Mouse (Mus musculus): ENCODE data around the gene Pdzd7. TPM values are rescaled to one million over a fixed set of nuclear protein-coding genes. Genes with fewer than 3 reads are reported as not detected.

The Pdzd7 gene
- total RNA-seq, 2 experiments from 2014 or later: 5.9 to 6.8 TPM

GRCm38 (mm10) chr19:45024775-45025174 is 20.7 kb downstream of the Pdzd7 start:
- peak; percentile 42 for DNase-seq
- Histone ChIP-seq H3K27ac (peak overlapping the region; percentile 43; the same call in 1 of the 2 replicates), H3K4me3 (no peak overlapping the region)
- no peak for TF ChIP-seq CTCF (IDR thresholded peaks at IDR 0.05)
- intact Hi-C loops (cut with DNase I): no loop called here

GRCm38 (mm10) chr19:45023993-45024392 is 21.5 kb downstream of the Pdzd7 start:
- Histone ChIP-seq H3K4me3 (no peak overlapping the region), H3K27ac (peak overlapping the region; percentile 51)
- DNase-seq: peak; percentile 45
- intact Hi-C loops (cut with DNase I): no loop called here
- no peak for TF ChIP-seq CTCF (IDR thresholded peaks at IDR 0.05)

- DNase-seq: peak; percentile 31
- peak overlapping the region; percentile 94 for H3K27ac ChIP-seq
- intact Hi-C loops (cut with DNase I): no loop called here
- peak overlapping the region; percentile 80 for H3K4me3 ChIP-seq
- TF ChIP-seq CTCF (IDR thresholded peaks at IDR 0.05): no peak
Measured at GRCm38 (mm10) chr19:45021362-45021761, 24.2 kb downstream of the Pdzd7 start.

- TF ChIP-seq CTCF (IDR thresholded peaks at IDR 0.05): no peak
- intact Hi-C loops (cut with DNase I): no loop called here
- peak; percentile 85 for DNase-seq
- Histone ChIP-seq H3K4me3 (peak overlapping the region; percentile 80), H3K27ac (peak overlapping the region; percentile 94)
Measured at GRCm38 (mm10) chr19:45020348-45020747, 25.2 kb downstream of the Pdzd7 start.

- Histone ChIP-seq H3K27ac (peak overlapping the region; percentile 94), H3K4me3 (peak overlapping the region; percentile 80)
- intact Hi-C loops (cut with DNase I): no loop called here
- peak; percentile 60 for DNase-seq
- no peak for TF ChIP-seq CTCF (IDR thresholded peaks at IDR 0.05)
Measured at GRCm38 (mm10) chr19:45018351-45018831, 27.1 kb downstream of the Pdzd7 start.

- TF ChIP-seq CTCF (IDR thresholded peaks at IDR 0.05): no peak
- Histone ChIP-seq H3K4me3 (peak overlapping the region; percentile 80), H3K27ac (peak overlapping the region; percentile 94)
- peak; percentile 94 for DNase-seq
- intact Hi-C loops (cut with DNase I): loop anchor here (2.0 kb wide), 1 partner anchor 41 kb away; no protein-coding TSS in a partner anchor
Measured at GRCm38 (mm10) chr19:45017909-45018308, 27.6 kb downstream of the Pdzd7 start.

- intact Hi-C loops (cut with DNase I): loop anchor here (2.0 kb wide), 1 partner anchor 42 kb away; no protein-coding TSS in a partner anchor
- H3K4me3 ChIP-seq: peak overlapping the region; percentile 80
- H3K27ac ChIP-seq: peak overlapping the region; percentile 94
- DNase-seq: peak; percentile 91
- TF ChIP-seq CTCF (IDR thresholded peaks at IDR 0.05): peak; percentile 71
Measured at GRCm38 (mm10) chr19:45017216-45017771, 28.2 kb downstream of the Pdzd7 start.

- TF ChIP-seq CTCF (IDR thresholded peaks at IDR 0.05): no peak
- intact Hi-C loops (cut with DNase I): loop anchor here (2.0 kb wide), 1 partner anchor 42 kb away; no protein-coding TSS in a partner anchor
- peak overlapping the region; percentile 80 for H3K4me3 ChIP-seq
- peak; percentile 94 for DNase-seq
- H3K27ac ChIP-seq: peak overlapping the region; percentile 94
Measured at GRCm38 (mm10) chr19:45016341-45017215, 28.9 kb downstream of the Pdzd7 start.

GRCm38 (mm10) chr19:45015518-45016281 is 29.8 kb downstream of the Pdzd7 start:
- DNase-seq: peak; percentile 87
- no peak for TF ChIP-seq CTCF (IDR thresholded peaks at IDR 0.05)
- Histone ChIP-seq H3K4me3 (peak overlapping the region; percentile 80), H3K27ac (peak overlapping the region; percentile 94)
- intact Hi-C loops (cut with DNase I): loop anchor here (2.0 kb wide), 1 partner anchor 43 kb away; no protein-coding TSS in a partner anchor

- intact Hi-C loops (cut with DNase I): no loop called here
- peak overlapping the region; percentile 80 for H3K4me3 ChIP-seq
- TF ChIP-seq CTCF (IDR thresholded peaks at IDR 0.05): no peak
- DNase-seq: peak; percentile 89
- H3K27ac ChIP-seq: peak overlapping the region; percentile 94
Measured at GRCm38 (mm10) chr19:45014981-45015402, 30.5 kb downstream of the Pdzd7 start.

- no peak for DNase-seq
Measured at GRCm38 (mm10) chr19:45014335-45014971, 31.1 kb downstream of the Pdzd7 start, which contains the start of gene Lzts2. TSS of gene Lzts2 (plus strand) at chr19:45014414.

More at GRCm38 (mm10) chr19:45014335-45014971, 31.1 kb downstream of the Pdzd7 start, which contains the start of gene Lzts2:
- H3K4me3 ChIP-seq: peak within 1 kb of the TSS; percentile 80
- H3K27ac ChIP-seq: peak within 1 kb of the TSS; percentile 94
- no peak for TF ChIP-seq CTCF (IDR thresholded peaks at IDR 0.05)
- intact Hi-C loops (cut with DNase I): no loop called here
